ENCODE assay signal across 8 mouse cellular contexts in genomic region chr10:76442178-76443088, GRCm38 (mm10). TPM values are rescaled to one million over a fixed set of nuclear protein-coding genes. Genes with fewer than 3 reads are reported as not detected.
DNase-seq lines count a peak whose midpoint lies in the region; ATAC-seq and TF ChIP-seq lines count a peak whose summit lies in the region.

Gene Pcnt, minus strand, starts transcription at chr10:76442786.

- in situ Hi-C loops in ES-E14 (cut with MboI; ENCODE audit: low sequenced_read_pairs in 2 of 2, unreplicated experiment in 2 of 2), result no loop called here

- peak; percentile 71 for TF ChIP-seq CTCF in lung, adult 2 months (IDR thresholded peaks at IDR 0.05; ENCODE audit: insufficient read depth, low read length)

- WGBS in forebrain, embryonic 15.5 days, result under 1% methylated on average over 77 of the region's 78 CpGs
- WGBS in lung, adult 2 months, result under 1% methylated on average over 78 of the region's 78 CpGs

- peak within 1 kb of the TSS; percentile 98 for H3K9ac ChIP-seq in ES-E14 (ENCODE audit: insufficient read depth, low read depth, low read length, poor library complexity, severe bottlenecking)
- peak within 1 kb of the TSS; percentile 69 for H3K9ac ChIP-seq in forebrain, embryonic 15.5 days (replicated peaks)

- peaks cover 3 to 19% of the 10 kb centered on the region in 2 experiments; a peak in 3 of 4 replicates for H3K4me1 ChIP-seq in ES-E14 (ENCODE audit: control insufficient read depth in 2 of 2, insufficient read depth in 2 of 2, low read length in 2 of 2, poor library complexity in 1 of 2)
- peaks cover 21% of the 10 kb centered on the region for H3K4me1 ChIP-seq in forebrain, embryonic 15.5 days
- H3K4me1 ChIP-seq in lung, adult 2 months (ENCODE audit: control insufficient read depth, insufficient read depth, low read length), result peaks cover 18% of the 10 kb centered on the region

- peaks cover 13% of the 10 kb centered on the region for H3K36me3 ChIP-seq in ES-E14 (ENCODE audit: control insufficient read depth, insufficient read depth, low read length, poor library complexity, severe bottlenecking)
- peaks cover 13% of the 10 kb centered on the region for H3K36me3 ChIP-seq in forebrain, embryonic 15.5 days

- H3K9me3 ChIP-seq in ES-E14 (ENCODE audit: control insufficient read depth, insufficient read depth, low read depth, low read length), result no peaks in the 10 kb centered on the region
- H3K9me3 ChIP-seq in forebrain, embryonic 15.5 days, result no peaks in the 10 kb centered on the region

- peak; percentile 96 for DNase-seq in ES-E14 (ENCODE audit: low read depth, low spot score)
- peak; percentile 98 for DNase-seq in cerebellum, adult 11-12 months
- DNase-seq in heart, postnatal 25 days (ENCODE audit: low spot score), result peak; percentile 96
- DNase-seq in layer of hippocampus, adult 18-20 months (ENCODE audit: low spot score in 2 of 2), result peak; percentile 97
- peak; percentile 97 for DNase-seq in lung, adult 2 months
- DNase-seq in thymus, adult 18-20 months, result peak; percentile 94 to 96

- ATAC-seq in forebrain, embryonic 15.5 days (replicated peaks), result peak; percentile 99
- ATAC-seq in neutrophil, adult 5-6 weeks (ENCODE audit: extremely low read depth, insufficient number of reproducible peaks, low FRiP score, poor library complexity, severe bottlenecking), result peak; percentile 93

- H3K27me3 ChIP-seq in forebrain, embryonic 15.5 days, result no peaks in the 10 kb centered on the region

- H3K4me2 ChIP-seq in forebrain, embryonic 15.5 days (replicated peaks), result peak within 1 kb of the TSS; percentile 78

- TF ChIP-seq POLR2A in lung, adult 2 months (IDR thresholded peaks at IDR 0.05; ENCODE audit: borderline replicate concordance, extremely low read depth, low read depth, low read length), result peak; percentile 71; the same call in 1 of the 2 replicates

- peak within 1 kb of the TSS; percentile 98 for H3K27ac ChIP-seq in ES-E14 (ENCODE audit: insufficient read depth, low read depth, low read length, poor library complexity, severe bottlenecking)
- peak within 1 kb of the TSS; percentile 96 for H3K27ac ChIP-seq in forebrain, embryonic 15.5 days (replicated peaks)

- H3K4me3 ChIP-seq in ES-E14 (ENCODE audit: insufficient read depth in 1 of 2, low read depth in 1 of 2, low read length in 2 of 2, poor library complexity in 1 of 2, severe bottlenecking in 1 of 2), result peak within 1 kb of the TSS; percentile 94 to 96
- H3K4me3 ChIP-seq in forebrain, embryonic 15.5 days, result peak within 1 kb of the TSS; percentile 88
- H3K4me3 ChIP-seq in lung, adult 2 months (replicated peaks; ENCODE audit: extremely low read depth, low read depth, low read length), result peak within 1 kb of the TSS; percentile 87

- intact Hi-C loops in heart, postnatal 25 days (cut with DNase I), result no loop called here

TF ChIP-seq in ES-E14, 5 proteins besides CTCF, POLR2A, EP300 and RAD21:
- no peak for TF ChIP-seq ZNF384 (IDR thresholded peaks at IDR 0.05; ENCODE audit: low read depth, low read length)
- TF ChIP-seq CHD2 (IDR thresholded peaks at IDR 0.05; ENCODE audit: low read depth, low read length), result peak; percentile 95
- TF ChIP-seq HCFC1 (IDR thresholded peaks at IDR 0.05; ENCODE audit: borderline replicate concordance, insufficient read depth, low read length), result peak; percentile 69; the same call in 1 of the 2 replicates
TF ChIP-seq in ES-E14: peak in this region for 2.

RNA-seq across cellular contexts. Expression of gene Pcnt, which starts in this region (rescaled TPM):
- total RNA-seq in ES-E14 (2012; rRNA removed), result 107 and 142 TPM in 2 replicates
- 10.6 and 12.7 TPM in 2 replicates for polyA plus RNA-seq in forebrain, embryonic 15.5 days (2015; fragmentation: Nextera tagmentation; extraction: Ambion mirVana)
- 10 to 100 TPM; 38.1 to 47.4 TPM for total RNA-seq in heart, postnatal 25 days (2021)
- total RNA-seq in layer of hippocampus, adult 18-20 months (2021), result 10 to 100 TPM; 20.6 to 23.2 TPM
- 35.6 and 38.0 TPM in 2 replicates for polyA plus RNA-seq in lung, adult 2 months (2012; rRNA removed)
- total RNA-seq in neutrophil, adult 5-6 weeks (2017), result 46.9 and 50.8 TPM in 2 replicates

Comparison
In these comparisons a context has a peak if more than half of its experiments do, and no peak if none do; other contexts are left out.
1. Peak in every context shown above with its lines: DNase-seq, ATAC-seq, H3K4me3 ChIP-seq and H3K27ac ChIP-seq.